Mouse (Mus musculus): ENCODE measurements around the gene Rora.

Rora gene

DNA sequence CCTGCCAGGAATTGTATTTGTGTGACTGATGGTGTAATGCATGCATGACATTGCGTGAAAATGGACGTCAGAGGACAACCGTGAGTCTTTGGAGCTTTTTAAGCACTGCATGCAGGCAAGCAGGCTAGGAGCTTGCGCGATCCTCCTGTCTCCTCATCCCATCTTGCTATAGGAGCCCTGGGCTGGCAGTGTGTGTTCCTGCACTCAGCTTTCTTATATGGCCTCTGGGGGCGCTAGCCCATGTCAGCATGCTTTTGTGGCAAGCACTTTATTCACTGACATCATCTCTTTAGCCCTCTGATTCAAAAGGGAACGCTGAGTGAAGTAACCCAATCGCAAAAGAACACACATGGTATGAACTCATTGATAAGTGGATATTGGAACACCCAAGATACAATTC lies 105.7 kb downstream of the Rora start:
- no peak for DNase-seq (ENCODE audit: low spot score)

DNA sequence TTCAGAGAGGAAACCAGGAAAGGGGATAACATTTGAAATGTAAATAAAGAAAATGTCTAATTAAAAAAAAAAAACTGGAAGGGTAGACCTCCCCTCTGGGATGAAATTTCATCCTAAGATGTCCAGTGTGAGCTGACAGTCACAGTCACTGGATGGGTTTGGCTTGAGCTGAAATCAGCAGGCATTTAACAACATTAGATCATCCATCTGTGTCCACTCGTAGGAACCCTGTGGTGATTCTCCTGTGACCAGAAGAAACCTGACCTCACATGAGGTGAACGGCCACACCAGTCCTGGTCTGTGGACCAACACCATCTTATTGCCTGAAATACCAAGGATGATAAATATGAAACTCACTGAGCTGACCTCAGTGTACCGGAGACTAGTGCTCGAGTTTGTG lies 106.7 kb downstream of the Rora start:
- no peak for DNase-seq (ENCODE audit: low spot score)

DNA sequence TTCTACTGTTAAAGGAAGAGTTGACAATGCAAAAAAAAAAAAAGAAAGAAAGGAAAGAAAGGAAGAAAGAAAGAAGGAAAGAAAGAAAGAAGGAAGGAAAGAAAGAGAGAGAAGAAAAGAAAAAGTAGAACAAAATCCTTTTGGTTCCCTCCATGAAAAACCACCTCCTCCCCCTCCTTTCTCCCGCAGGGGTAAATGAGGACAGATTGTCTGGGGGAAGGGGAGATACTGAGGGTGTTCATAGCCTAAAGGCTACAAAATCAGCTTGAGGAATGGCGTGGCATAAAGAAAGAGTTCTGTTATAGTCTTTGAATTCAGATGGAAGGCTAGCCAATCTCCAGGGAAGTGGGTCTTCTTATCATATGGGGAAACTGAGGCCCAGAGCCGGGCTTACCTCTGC lies 107.3 kb downstream of the Rora start:
- DNase-seq (ENCODE audit: low spot score), result no peak

DNA sequence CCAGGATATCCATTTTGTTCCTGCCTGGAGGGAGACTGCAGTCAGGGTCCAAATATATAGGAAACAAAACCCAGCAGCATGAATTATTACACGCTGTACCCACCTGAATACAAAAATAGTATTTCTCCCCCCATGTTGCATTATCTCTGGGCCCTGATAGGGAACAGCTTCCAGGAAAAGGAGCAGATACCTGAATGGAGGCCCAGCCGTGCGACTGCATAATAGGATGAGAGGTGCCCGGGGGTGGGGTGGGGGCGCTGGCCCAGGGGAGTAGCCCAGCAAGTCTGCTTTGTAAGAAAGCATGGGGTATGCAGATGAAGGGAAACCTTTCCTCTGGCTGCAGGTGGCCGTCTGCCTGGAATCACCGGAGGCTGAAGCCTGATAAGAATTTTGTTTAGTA lies 108.1 kb downstream of the Rora start:
- no peak for DNase-seq (ENCODE audit: low spot score)

DNA sequence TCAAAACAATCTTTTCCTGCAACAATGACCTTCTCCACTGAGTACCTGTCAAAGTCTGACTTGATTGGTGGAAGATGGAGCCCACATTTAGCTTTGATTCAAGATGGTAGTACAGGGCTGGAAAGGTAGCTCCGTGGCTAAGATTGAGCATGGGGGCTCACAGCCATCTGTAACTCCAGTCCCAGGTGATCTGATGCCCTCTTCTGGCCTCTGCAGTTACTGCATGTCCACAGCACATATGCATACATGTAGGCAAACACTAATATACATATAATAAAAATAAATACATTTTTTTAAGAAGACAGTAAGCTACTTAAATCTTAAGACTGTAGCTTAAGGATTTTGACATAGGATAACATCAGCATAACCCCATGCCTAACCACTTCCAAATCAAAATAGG lies 112.0 kb downstream of the Rora start:
- no peak for DNase-seq (ENCODE audit: low spot score)

DNA sequence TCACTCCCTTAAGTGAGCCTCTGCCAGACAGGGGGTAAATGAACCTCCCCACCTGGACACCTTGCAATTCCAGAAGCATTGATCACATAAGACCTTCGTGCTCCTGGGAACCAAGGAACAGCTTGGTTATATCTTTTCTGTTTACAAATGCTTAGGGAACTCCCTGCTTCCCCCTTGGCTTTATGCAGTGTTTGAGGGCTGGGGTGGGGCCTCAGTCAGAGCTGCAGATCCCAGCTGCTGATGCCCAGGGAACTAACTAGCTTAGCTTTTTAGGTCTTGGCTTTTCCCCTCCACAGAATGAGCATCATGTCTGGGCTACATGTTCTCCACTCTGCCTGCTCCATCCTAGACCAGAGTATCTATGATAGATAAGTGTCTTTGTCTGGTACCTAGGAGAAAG lies 116.1 kb downstream of the Rora start:
- no peak for DNase-seq (ENCODE audit: low spot score)

DNA sequence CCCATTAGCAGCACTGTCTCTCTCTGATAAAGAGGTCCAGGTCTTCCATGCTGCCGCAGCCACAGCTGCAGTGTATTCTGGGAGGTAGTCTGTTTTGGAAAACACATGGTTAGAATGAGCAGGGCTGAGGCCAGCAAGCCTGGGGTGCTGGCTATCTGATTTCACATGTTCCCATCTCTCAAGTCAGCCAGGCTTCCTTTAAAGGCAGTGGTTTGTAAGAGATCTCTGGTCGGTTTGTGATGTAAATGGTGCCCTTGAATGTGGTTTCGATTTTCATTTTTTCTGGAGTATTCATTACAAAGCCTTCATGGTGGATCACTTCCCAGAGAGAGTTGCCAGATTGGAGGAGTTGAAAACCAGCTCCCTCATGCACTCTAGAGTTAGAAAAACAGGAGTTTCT lies 117.8 kb downstream of the Rora start:
- DNase-seq (ENCODE audit: low spot score), result no peak

DNA sequence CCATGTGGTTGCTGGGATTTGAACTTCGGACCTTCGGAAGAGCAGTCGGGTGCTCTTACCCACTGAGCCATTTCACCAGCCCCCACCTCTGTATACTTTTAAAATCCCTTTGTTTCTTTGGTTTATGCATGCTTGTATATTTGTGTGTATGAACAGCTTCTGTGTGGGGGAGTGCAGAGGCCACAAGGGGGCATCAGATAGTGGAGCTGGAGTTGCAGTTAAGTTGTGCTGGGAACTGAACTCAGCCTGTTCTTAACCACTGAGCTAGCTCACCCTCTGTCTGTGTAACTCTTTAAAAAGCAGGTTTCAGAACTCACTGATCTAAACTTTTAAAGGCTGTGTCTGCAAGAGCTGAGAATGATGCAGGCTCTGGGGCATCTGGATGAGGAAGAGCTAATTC lies 120.2 kb downstream of the Rora start:
- DNase-seq (ENCODE audit: low spot score), result no peak

DNA sequence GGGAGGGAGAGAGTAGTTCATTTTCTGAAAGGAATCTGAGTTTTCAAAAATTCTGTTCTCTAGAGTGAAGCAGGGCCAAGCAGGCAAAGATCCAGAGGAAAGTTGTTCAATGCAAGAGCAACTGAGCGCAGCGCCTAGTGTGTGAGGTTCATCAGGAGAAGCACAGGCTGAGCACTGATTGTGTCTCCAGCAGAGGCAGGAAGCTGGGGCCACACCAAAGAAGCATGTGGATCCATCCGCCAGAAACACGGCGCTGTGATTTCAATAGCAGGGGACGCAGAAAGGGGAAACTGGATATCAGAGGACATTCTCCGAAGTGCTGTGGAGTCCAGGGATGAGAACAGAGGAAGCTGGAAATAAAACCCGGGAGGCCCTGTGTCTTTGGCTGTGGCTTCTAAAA lies 128.4 kb downstream of the Rora start:
- DNase-seq (ENCODE audit: low spot score), result no peak

DNA sequence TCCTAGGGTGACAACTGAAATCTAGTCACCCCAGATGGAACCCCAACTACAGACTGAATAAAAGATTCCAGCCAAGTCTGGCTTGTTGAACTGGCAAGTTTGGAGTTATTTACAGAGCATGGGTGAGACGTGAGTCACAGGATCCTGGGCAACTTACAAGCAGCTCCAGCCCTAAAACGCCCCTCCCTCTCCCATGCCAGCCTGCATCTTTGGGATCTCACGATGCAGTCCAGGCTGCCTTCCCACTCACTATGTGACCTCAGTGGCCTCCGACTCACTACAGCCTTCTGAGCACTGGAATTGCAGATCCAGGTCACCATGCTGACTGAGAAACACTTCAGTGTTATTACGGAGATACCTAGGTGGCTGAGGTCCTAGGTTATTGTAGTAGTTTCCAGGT lies 129.0 kb downstream of the Rora start:
- no peak for DNase-seq (ENCODE audit: low spot score)

DNA sequence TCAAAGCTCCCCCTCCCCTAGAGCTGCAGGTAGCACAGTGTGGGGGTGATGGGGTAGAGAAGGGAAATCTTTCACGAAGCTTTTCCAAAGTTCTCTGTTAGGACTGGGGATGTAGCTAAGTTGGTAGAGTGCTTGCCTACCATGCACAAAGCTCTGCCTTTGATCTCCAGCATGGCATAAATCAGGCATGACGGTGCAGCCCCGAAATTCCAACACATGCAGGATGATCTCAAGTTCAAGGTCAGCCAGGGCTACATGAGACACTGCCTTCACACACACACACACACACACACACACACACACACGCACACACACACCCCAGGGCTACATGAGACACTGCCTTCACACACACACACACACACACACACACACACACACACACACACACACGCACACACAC lies 129.7 kb downstream of the Rora start:
- no peak for DNase-seq (ENCODE audit: low spot score)

DNA sequence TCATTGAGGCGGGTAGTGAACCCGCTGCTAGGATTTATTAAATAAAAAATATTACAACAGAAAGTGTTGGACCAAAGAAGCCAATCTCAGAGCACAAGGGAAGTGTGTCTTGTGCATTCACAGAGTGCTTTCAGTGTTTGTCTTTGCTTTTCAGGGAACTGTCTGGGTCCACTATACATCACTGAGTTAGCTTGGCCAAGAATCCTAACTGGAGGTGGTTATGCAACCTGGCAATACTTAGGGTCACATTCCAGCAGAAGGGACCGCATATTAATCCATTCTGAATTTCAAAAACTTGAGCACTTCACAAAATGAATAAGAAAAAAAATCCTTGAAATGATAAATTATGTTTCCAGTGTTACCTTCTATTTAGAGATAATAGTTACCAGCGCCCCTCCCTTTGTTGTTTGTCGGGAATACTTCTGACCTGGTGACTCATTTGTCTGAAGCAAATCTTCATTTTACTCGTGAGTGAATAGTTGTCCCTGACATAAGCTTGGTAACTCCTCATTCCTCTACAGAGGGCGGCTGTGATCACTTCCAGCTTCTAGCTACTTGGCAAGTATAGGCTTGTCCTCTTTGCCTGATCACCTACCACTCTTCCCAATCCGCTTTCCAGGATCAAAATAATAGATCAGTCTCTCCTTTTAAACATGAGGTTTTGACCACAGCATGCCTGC lies 133.2 kb downstream of the Rora start:
- no peak for DNase-seq (ENCODE audit: low spot score)

DNA sequence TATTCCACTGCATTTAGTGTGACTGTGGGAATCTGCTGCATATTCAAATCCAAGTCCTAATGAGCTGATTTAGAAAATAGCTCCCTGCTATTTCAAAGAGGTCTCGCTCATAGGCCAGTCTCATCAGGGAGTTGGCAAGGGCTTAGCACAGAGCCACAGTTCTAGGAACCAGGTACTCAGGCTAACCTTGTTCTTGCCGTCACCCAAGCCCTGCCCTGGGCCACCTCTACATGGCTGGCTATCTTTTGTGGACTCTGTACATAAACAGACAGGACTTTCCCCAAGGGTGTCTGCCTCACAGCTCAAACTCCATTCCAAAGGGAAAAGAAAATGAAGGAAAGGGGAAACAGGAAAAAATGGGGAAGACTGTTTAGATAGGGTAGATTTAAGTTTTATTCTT lies 134.1 kb downstream of the Rora start:
- DNase-seq (ENCODE audit: low spot score), result no peak

DNA sequence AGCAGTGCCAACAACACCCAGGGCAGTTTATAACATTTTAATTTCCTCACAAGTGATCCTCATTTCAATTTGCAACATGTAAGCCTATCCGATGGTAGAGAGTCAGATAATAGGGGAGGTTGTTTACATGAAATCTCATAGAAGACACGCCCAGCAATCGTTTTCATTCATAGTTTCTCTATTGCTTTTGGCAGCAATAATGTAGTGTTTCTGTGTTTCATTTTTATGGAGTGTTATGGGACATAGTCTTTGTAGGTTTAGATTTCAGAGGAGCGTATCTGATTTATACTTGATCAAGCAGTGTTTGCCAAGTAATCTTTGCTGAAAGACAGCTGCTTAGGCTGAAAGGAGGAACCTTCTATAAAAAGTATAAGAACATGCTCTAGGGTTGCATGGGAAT lies 137.3 kb downstream of the Rora start:
- no peak for DNase-seq (ENCODE audit: low spot score)

DNA sequence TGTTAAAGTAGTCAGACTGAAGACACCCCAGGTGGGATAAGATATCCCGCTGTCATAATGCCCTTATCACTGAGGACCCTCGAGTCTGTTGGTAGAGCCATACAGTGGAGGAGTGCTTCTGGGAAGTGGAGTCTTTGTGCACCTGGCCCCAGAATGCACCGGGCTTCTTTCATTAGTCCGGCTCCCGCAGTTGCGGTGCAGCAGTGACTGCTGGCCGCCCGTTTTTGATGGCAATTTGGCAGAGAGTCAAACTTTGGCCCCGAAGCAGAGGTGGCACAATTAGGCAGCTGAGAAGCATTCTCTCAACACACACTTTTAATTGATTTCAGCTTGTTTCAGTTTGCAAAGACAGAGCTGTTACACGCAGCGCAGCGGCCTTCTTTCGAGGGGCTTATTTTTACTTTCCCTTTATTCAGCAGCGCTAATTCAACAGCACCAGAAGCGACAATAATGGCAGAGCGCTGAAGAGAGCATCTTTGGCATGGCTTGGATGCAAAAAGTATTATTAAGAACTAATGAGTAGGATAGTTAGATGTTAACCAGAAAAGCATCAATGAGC lies 138.5 kb downstream of the Rora start:
- DNase-seq (ENCODE audit: low spot score), result no peak

DNA sequence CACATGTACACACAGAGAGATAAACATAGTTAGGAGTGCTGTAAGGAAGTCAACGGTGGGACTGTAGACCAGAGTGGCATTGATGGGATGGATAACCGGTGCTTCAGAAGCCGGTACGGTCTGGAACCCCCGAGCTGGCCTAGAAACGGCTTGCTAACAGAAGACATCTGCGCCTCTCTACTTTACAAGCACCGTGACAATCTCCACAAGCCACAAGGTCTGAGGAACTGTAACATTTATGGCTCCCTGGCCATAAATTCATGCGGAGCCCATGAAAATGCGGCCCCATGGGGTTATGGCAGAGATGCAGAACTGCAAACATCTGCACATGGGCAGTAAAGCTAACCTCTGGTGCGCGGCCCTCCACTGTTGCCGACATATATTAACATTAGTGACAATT lies 141.7 kb downstream of the Rora start:
- DNase-seq (ENCODE audit: low spot score), result no peak

DNA sequence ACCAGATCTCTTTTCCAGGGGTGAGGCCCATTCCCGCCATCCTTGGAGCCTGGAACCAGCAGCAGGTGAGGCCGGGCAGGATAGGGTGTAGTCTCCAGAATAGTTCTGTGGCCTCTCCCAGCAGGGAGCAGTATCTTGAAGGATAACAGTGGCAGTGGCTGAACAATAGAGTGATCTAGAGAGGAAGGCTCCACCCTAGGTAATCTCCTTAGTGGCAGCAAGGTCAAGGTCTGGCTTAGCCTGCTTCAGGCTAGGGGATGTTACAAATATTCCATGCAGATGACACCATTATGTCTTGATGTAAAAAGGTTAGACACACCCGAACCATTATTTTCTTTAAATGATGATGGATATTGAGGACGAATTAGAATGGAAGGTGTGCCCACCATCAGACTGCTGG lies 144.6 kb downstream of the Rora start:
- no peak for DNase-seq (ENCODE audit: low spot score)

DNA sequence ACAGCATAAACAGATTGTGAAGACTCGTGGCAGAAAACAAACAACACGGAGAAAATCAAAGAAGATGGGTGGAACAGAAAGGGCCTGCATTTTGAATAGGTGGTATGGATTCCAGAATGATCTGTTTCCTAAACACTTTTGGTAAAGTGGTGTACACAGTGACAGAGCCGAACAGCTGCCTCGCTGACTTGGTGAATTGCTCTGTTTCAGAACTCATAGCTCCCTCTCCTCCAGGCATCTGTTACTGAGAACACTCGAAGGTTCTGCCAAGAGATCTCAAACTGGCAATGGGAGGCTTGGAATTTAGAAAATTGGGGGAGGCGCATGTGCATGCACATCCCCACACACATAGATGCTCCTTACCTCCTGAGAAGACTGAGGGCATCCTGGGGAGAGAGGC lies 145.5 kb downstream of the Rora start:
- DNase-seq (ENCODE audit: low spot score), result no peak

DNA sequence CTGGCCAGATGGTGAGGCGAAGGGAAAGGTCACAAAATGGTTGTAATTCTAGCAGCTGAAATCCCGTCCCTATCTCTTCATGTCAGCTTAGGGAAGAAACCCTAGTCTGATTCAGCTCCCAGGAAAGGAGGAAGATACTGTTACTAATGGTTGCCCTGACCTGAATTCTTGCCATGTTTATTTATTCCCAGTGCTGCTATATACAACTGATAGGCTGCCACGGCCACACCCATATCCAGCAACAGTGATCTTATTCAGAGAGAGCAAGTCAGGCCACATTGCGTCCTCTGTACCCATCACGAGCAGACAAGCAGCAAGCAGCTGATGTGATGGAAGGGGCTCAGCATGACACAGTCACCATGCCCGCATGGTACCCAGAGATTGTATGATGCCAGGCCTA lies 150.6 kb downstream of the Rora start:
- no peak for DNase-seq (ENCODE audit: low spot score)

DNA sequence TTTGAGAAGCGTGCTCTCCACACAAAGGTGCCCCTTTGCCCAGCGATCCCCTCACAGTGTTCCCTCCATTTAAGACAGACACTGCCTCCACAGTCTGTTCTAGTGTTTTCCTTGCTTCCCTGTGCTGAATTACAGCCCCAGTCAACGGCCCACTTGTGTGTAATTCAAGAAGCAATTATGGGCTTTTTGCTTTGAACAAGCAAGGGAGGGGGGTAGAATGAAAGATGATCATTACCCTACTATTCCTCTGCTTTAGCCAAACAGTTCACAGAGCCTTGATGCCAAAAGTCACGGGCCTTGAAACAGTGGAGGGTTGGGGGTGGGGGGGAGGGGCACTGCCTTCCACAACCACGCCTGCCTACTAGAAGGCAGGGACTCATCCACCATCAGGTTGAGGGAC lies 152.2 kb downstream of the Rora start:
- DNase-seq (ENCODE audit: low spot score), result no peak

DNA sequence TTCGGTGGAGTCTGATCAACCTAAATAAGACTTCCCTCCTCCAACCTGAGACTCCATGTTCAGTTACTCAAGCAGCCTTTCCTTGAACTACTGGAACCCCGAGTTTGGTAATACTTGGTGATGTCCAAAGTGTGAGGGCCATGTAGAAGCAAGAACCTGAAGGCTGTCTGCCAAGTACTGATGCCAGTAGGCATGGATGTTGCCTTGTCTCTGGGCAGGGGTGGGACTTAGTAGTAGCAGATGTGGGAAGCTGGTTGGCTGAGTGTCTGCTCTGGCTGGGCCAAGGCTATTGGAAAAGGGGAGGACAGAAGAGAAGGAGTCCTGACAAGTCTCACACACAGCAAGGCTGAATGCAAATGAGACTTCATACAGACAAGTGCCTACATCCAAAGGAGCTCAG lies 154.1 kb downstream of the Rora start:
- no peak for DNase-seq (ENCODE audit: low spot score)

DNA sequence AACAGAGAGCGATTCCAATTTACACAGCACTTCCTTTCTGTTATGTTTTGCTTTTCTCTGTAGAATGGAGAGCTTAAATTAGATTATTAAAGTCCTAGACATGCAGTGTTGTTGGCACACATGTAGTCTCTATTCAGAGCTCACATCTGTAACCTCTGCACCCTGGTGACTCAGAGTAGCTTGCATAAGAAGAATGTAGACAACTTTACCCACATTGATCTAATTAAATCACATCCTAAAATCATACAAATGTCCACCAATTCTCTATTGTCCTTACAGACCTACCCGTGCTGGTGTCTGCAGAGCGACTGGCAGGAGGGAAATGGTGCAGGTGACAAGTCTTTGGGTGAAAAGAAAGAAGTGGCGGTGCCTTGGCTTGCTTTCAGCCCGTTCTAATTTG lies 155.9 kb downstream of the Rora start:
- no peak for DNase-seq (ENCODE audit: low spot score)

DNA sequence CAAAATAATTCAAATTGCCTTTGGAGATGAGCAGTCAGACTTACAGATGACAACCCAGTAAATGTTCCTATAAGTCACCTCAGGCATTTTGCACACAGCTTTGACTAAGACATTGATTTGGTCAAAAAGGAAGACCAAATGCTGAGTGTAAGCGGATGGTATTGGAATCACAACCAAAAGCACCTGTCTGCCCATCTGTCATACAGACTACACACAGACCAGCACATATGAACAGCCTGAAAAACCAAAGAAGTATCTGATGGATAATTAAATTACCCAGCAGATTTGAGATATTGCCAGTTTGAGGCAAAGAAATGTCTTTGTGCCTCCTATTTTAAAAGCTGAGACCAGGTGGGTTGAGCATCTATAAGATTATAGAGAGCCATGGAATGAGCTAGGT lies 161.1 kb downstream of the Rora start:
- no peak for DNase-seq (ENCODE audit: low spot score)

DNA sequence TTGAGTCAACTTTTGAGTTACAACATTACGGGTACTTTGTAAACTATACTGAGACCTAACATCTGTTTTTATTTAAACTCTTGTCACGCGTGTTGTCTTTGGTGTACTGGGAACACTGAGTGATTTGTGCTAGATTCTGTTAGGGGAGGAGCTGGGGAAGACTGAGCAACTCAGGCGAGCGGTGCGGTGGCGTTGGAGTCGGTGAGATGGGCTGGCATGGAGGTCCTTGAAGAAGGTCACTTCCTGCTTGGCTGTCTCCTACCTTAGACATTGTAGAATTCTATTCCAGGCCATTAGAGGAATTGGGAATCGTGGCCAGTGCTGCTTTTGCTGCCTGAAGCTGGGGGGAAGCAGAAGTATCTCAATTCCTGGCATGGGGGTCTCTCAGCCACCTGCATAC lies 162.3 kb downstream of the Rora start:
- no peak for DNase-seq (ENCODE audit: low spot score)

DNA sequence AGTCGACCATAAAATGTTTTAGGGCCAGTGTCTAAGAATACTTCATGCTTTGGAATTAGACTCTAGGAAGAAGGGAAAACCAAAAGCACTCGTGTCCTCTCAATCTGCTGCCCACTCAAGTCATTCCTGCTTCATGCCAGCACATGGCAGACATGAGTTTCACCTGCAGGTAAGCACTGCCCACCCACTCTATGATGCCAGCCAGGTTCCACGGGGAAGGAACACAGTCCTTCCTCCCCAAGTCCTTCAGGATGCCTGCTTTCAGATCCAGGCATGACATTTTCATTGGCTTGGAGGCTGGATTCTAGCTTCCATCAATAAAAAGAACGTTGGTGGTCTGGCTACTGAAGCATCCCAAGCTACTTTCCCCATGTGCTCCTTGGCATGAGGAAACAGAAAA lies 166.4 kb downstream of the Rora start:
- no peak for DNase-seq (ENCODE audit: low spot score)

All from urinary bladder, postnatal 25 days (tissue).